Mouse (Mus musculus) megakaryocyte-erythroid progenitor cell, adult 5-6 weeks (primary cell): Measurements from ENCODE around the gene Plcb4. TPM values are rescaled to one million over a fixed set of nuclear protein-coding genes. Genes with fewer than 3 reads are reported as not detected.
"Not testable (repeated sequence)": the region's sequence is repeated elsewhere in the genome, so short reads cannot be mapped to it uniquely, and the experiment has no call there.

ENCODE experiments used
- ATAC-seq: replicated peaks from 2 replicates; pipeline ENCODE4 v1.8.0; 2016; ENCODE audit warnings: mild to moderate bottlenecking, inconsistent platforms; ENCODE audit not compliant: severe bottlenecking, poor library complexity, low FRiP score, low TSS enrichment
- total RNA-seq, 2 experiments: library from RNA; stranded (forward) in 1 of 2; stranded (reverse) in 1 of 2; fragments of 200-1000, 215-1000 nt in 1 of 2; fragments of >200 nt in 1 of 2; fragmentation: Nextera tagmentation in 1 of 2; gene quantifications; 2 replicates each; pipeline ENCODE4 v1.2.3; 2014 to 2017

The Plcb4 gene
- total RNA-seq, 2 experiments from 2014 or later: 23.4 to 25.3 TPM

DNA sequence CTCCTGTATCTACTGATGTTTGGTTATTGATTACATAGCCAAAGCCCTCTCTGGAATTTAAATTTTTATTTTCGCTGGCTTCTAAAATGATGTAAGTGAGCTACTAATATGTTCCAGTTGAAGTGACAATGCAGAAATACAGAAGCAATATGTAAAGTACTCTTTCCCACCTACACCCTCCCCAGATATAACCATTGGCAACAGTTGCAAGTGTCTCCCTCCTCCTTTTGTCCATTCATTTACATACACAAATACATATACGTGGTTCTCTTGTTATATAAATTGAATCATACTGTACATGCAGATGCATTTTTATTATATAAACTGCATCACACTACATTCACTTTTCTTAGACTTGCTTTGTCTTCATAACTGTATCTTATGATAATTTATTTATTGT lies 8.7 kb downstream of the Plcb4 start:
- ATAC-seq: no peak

DNA sequence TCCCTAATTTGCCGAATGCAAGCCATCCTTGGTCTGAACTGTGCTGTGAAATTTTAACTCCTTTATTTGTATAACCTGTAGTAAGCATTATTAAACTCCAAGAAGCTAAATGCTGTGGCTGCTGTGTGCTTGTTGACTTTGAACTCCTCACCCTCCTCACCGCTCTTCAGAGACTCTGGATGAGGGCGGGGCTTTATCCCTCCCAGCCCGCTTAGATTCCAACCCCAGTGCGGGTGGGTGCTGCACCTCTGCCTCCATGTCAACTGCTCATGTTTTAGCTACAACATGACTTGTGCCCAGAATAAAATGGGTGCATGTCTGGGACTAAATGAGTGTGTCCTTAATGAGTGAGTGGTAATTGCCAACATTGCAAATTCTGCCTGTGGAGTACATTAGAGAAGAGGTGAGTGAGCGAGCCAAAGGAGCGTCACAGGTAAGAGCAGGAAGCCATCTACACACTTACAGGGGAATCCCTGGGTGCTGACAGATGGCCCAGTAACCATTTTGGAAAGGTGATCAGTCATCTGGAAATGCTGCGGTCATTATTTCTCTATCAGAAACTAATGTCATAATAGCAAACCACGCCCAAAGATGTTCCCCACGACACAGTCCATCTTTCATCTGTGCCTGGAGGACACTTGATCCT lies 13.8 kb downstream of the Plcb4 start:
- no peak for ATAC-seq

DNA sequence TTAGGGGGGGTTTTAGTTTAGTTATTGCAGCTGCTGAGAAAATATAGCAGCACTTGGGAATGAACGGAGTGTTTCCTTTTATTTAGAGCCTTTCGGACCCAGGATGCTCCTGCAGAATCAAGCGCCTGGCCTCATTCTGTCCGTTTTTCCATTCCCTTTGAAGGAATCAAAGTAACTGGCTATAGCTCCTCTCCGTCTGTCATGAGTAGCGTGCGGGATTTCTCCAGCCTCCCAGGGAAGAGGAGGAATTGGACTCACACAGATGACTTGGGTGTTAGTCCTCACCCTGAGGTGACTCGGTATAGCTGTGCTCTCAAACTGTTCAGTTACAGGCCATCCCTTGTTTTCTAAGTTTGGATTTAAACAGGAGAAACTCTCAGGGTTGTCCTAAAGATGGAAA lies 14.8 kb downstream of the Plcb4 start:
- ATAC-seq: no peak

DNA sequence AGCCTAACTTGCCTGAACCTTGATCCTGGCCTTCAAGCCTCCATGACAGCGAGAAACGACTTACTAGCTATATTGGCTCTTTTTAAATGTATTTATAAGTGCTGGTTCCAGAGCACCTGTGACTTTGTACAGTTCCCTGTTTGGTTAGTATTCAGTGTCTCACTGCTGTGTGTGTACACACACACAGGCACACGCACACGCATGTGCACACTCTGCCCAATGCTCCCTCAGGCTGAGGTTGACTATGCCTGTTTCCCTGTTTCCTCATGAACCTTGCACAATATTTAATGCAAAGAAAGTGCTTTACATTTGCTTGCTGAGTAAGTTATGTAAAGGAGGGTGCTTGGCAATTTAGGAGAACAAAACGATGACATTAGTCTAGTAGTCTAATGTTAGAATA lies 16.5 kb downstream of the Plcb4 start:
- no peak for ATAC-seq

DNA sequence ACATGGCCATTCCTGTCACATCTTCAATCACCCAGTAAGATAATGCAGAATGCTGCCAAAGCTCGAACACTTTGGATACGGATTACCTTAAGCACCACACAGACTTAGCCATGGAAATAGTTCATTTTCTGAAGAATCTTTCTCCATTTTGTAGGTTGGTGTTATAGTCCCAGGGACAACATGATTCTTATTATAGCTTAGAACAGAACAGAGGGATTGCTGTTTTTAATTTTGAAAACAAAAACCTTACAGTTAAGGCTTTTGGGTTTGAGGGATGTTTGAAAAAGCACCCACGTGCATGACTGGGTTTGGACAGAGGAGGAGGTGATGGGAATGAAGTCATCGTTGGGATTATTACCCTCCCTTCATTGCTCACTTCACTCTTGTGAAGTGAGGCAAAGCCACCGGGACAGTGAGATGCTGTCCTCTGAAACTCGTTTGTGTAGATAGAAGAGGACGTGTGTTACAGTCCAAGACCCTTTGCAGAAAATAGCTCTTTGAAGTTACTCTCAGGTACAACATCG lies 18.2 kb downstream of the Plcb4 start:
- no peak for ATAC-seq

DNA sequence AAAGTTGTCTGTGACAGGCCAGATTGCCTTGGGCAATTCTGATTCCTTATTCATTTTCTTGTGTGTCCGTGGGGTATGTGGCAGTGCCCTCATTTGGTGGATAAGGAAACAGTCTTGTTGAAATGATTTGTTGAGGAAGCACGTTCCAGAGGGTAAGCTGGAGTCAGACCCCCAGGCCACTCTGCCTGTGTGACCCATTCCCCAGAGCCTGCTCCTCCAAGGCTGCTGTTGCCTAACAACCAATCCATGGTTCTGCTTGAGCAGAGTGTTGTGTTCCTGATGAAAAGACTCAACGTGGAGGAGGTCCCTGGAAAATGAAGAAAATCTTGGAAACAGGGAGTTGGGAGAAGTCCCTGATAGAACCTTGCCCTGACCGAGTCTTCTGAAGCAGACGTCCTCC lies 18.8 kb downstream of the Plcb4 start:
- ATAC-seq: no peak

DNA sequence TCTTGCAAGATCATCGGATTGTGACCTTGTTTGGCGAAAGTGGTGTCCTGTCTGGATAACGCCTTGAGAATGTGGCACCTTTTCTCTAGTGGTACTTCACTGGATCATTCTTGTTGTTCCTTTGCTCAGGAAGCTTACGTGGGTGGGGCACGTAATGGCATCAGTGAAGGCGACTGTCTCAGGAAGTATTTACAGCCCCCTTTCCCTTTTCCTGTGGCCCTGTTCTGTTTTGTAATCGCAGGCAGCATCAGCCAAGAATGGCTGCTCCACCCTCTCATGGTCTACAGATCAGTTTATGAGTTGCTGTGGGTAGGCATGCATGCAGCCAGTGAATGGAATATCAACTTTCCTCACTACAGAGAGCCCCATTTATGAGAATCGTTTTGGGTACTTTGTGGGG lies 21.2 kb downstream of the Plcb4 start:
- ATAC-seq: peak; percentile 62

DNA sequence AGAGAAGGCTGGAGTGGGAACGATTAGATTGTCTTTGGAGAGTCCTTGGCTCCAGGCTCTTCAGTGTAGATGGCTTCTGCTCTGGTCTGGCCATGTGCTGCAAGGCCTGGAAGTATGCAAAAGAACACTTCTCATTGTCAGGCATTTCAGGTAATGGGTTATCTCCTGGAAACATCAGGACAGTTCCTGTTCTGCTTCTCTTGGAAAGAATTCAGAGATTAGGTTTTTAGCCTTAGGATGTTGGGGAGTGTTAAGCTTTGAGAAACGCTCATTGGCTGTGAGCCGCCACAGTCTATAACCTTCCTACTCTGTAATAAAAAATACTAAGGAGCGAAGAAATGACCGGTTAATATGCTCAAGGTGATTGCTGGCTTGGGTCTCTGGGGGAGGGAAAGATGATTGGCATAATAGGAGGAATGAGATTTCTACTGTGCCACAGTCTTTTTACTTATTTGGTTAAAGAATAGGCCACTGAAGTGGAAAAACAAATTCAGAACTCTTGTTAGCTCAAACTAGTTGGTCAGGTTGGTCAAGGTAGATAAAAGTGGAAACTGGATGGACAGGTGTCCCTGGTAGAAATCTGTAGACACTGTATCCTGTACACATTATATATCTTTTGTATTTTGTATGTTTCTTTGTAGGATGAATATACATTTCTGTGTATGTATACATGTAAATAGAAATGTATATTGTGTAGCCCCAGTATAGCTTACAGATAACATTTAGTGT lies 21.8 kb downstream of the Plcb4 start:
- ATAC-seq: peak; percentile 16; the same call in 1 of the 2 replicates

DNA sequence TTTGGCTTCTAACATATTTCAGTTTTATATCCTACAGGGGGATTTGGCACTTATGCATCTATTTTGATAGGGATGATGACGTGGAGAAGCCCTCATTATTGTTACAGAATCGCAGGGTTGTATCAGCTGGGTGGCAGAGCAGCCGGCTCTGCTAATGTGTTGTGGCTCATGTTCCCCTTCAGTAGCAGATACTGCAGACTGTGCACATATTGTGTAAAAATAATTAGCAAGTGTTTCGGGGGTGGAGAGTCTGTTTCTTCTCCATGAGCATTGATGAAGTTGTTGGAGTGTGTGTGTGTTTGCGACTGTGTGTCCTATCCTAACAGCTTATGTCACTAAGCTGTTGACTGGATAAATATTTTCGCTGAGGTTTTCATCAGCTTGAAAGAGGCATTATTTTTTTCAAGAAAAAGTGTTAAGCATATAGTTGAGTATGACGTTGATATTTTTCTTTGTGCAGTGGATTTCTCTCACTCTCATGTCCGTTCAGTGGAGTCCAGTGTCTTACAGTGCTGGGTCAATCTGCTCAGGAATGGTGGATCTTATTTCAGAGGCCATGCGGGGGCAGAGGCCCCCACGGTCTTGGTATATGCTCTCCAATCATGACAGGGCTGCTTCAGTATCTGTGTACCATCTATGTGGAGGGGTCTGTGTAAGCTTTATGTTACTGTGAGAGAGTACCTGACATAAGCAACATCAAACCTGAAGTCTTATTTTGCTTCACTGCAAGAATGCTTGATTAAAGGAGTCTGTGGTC lies 25.1 kb downstream of the Plcb4 start:
- ATAC-seq: no peak

DNA sequence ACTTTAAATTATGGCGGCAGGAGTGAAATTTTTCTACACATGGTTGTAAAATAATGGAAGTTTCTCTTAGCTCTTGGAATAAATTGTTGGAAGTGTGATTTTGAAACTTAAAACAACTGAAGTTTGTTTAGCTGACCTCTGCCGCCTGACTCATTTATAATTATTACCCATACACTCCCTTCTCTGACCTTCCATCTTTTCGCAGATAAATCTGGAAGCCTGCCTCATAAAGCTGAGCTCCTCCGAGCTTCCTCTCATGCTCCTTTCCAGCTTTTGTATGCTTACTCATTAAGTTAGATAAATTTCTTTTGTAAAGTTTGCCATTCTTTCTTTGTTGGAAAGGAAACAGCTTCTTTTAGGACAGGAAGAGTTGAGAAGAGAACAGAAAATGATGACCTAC lies 27.9 kb downstream of the Plcb4 start:
- ATAC-seq: no peak

DNA sequence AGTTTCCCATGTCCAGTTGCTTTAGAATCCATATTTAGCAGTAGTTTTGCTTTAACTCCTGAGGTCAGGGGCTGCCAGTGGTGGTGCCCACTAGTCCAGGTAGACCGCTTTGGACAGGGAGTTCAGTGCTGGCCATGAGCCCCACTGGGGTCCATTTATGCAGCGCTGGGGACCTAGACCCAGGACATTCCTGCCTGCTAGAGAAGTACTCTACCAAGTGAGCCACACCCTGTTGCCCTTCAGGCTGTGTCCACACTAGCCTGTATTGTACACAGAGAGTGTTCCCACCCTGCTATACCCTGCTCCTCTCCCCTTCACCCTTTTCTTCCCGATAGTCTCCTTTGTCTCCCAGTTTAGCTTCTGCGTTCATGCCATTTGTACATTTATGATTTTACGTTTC lies 28.8 kb downstream of the Plcb4 start:
- no peak for ATAC-seq

DNA sequence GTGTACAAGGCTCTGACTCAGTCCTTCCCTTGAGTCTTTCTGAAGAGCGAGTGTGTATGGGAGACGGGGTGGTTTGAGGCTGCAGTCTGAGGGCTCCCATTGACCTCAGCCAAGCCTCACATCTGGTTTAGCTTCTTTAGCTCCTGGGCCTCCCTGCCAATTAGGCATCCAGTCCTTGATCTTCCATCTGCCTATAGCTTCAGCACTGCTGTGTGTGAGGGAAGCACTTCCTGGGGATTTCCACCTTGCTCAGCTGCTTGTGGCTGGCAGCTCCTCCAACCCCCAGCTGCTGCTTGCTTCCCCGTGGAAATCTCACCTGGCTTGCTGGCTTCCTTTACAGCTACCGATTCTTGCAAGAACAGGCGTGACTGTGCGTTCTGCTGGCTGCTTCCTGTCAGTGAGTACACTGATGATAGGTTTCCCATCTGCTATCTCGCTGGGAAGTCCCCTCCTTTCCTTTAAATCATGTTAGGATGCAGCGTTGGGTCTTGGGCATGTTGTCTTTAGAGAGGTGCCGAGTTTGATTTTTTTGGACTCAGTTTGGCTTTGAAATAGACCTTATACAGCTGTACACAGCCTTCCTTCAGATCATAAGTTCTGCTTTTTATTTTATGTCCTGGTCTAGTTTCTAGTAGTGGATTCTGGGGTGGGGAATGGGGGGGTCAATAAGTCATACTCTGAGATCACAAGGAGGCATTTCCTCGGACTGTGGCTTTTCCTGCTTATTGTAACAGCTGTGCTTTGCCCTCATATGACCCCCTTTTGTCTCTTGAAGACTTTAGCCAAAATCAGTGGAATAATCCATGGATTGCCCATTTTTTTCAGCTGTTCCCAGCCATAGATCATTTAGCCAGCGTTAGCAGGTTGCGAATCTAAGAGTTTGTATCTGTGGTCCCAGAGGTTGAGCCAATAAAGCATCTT lies 34.0 kb downstream of the Plcb4 start:
- ATAC-seq: peak; percentile 49

DNA sequence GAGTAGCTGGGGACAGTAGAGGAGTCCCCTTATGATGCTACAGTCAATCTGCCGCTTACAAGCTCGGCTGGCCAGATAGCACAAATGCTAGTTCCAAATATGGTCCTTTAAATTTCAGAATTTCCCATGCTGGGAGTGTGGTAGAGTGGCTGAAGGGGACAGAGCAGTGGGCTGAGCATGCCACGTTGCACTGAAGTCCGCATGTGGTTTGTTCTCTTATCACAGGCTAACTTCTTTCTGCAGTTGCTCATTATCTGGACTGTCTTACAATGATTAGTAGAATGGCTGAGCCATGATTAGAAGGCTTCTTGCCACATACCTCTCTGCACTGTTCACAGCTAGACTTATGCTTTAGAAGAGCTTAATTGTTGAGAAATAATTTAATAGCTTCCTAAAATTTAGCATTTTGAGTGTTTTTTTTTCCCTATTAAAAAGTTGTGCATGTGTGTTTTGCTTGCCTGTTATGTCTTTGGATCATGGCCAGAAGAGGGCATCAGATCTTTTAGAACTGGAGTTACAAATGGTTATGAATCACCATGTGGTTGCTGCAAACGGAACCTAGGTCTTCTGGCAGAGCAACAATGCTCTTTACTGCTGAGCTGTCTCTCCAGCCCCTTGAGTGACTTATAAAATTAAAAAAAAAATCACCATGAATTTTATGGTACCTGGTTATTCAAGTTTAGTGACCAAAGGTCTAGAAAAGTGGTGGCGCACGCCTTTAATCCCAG lies 42.0 kb downstream of the Plcb4 start:
- ATAC-seq: peak; percentile 99

DNA sequence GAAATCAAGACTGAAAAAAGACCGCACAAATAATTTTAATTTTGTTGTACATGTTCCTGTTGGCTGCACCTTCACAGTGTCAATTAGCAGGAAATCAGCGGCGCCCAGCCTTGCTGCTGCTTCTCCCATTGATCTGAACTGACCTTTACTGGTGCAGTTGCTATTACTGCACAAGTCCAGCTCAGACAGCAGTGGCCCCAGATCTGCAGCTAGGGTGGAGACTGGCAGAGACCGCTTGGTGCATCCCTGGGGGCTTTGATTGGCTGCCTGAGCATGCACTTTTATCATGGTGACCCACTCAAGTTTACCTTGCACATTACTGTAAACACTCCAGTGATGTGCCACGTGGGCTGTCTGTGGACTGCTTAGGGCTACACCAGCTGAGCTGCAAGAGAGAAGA lies 45.9 kb downstream of the Plcb4 start:
- no peak for ATAC-seq

DNA sequence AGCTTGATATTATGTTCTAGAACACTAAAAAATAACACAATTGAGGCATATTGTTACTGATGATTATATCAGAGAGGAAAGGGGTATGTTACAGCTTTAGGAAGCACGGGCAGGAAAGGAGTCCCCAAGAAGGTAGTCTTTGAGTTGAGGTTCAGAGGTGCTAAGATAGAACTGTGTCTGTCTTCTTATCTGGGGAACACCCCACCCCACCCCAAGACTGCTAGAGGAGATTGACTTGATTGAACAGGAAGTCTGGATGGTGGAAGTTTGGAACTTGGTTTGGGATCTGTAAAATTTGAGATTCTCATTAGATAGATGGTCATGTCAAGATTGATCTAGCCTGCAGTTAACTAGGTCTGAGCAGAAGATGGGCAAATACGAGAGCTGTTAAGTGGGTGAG lies 48.5 kb downstream of the Plcb4 start:
- ATAC-seq: no peak; the same call in 1 of the 2 replicates

DNA sequence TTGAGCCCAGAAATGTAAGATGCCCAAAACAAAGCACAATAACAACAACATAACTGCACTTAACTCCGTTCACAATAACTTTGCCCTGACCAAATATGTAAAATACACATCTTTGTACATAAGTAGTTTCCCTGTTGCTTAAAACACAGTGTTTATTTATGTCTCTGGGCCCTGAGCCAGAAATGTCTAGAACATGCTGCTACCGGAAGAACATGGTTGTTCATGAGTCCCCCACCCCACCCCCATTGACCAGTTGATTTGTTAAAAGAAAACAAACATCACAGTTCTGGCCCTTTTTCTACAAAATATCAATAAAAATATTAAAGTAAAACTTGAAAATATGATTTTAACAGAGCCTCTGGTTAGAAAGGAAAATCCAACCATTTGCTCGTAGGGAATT lies 49.6 kb downstream of the Plcb4 start:
- ATAC-seq: no peak

DNA sequence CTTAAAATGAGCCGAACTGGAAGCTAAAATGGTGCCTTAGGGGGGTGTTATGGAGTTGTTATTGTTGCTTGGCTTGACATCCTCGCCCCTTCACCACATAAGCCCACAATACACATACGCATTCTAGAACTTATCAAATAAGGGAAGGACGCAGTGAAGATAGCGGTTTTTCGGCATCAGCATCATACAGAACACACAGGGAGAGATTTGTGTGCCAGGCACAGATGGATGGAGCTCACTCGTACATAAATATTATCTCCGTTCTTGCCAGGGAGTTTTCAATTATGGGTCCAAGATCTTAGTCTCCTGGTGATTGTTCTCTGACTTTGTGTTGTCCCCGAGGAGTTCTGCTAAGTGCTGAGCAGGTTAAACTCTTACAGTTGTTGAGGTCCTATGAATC lies 50.0 kb downstream of the Plcb4 start:
- ATAC-seq: peak; percentile 24

DNA sequence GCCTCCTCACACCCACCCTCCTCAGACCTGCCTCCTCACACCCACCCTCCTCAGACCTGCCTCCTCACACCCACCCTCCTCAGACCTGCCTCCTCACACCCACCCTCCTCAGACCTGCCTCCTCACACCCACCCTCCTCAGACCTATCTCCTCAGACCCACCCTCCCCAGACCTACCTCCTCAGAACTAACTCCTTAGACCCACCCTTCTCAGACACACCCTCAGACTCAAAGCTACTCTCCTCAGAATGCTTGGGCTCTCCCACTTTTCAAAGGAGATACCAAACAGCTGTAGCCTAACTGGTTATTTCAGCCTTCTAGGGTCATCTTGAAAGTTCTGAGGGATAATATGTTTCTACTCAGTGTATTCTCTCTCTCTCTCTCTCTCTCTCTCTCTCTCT lies 50.9 kb downstream of the Plcb4 start:
- not testable (repeated sequence) for ATAC-seq
